Mouse (Mus musculus) kidney, adult 9 months (tissue): ENCODE measurements around the gene Rnf31.

Experiments used
- DNase-seq: peaks from one replicate; pipeline ENCODE4 v3.0.0; 2022

The Rnf31 gene

GRCm38 (mm10) chr14:55605743-55606459, 14.4 kb downstream of the Rnf31 start:
- DNase-seq, result no peak

- no peak for DNase-seq
Observed at GRCm38 (mm10) chr14:55608339-55608738, 16.8 kb downstream of the Rnf31 start.

GRCm38 (mm10) chr14:55613346-55613745, 21.8 kb downstream of the Rnf31 start:
- peak; percentile 68 for DNase-seq

GRCm38 (mm10) chr14:55614565-55615178, 23.2 kb downstream of the Rnf31 start:
- DNase-seq, result no peak

- DNase-seq, result no peak
Observed at GRCm38 (mm10) chr14:55615876-55616275, 24.4 kb downstream of the Rnf31 start.

GRCm38 (mm10) chr14:55616844-55617243, 25.3 kb downstream of the Rnf31 start:
- DNase-seq, result no peak

GRCm38 (mm10) chr14:55617822-55618221, 26.3 kb downstream of the Rnf31 start, which contains the start of gene Rec8:
Gene Rec8, plus strand, starts transcription at chr14:55618037.
- peak; percentile 62 for DNase-seq

GRCm38 (mm10) chr14:55618486-55619195, 27.1 kb downstream of the Rnf31 start:
- DNase-seq, result no peak

- DNase-seq, result no peak
Observed at GRCm38 (mm10) chr14:55628077-55628827, 36.7 kb downstream of the Rnf31 start.

GRCm38 (mm10) chr14:55629312-55629711, 37.8 kb downstream of the Rnf31 start:
- DNase-seq, result peak; percentile 68

GRCm38 (mm10) chr14:55634874-55635522, 43.5 kb downstream of the Rnf31 start:
- peak; percentile 24 for DNase-seq

GRCm38 (mm10) chr14:55635523-55636007, 44.1 kb downstream of the Rnf31 start, which contains the start of gene Ipo4:
Gene Ipo4, minus strand, starts transcription at chr14:55635957.
- peak; percentile 88 for DNase-seq

- no peak for DNase-seq
Observed at GRCm38 (mm10) chr14:55637795-55638194, 46.3 kb downstream of the Rnf31 start, which contains the start of gene Gm49378. Gene Gm49378, minus strand, starts transcription at chr14:55637895.

- no peak for DNase-seq
Observed at GRCm38 (mm10) chr14:55640816-55641215, 49.3 kb downstream of the Rnf31 start.

- no peak for DNase-seq
Observed at GRCm38 (mm10) chr14:55641291-55641690, 49.8 kb downstream of the Rnf31 start.

GRCm38 (mm10) chr14:55642679-55643059, 51.2 kb downstream of the Rnf31 start:
- DNase-seq, result no peak

GRCm38 (mm10) chr14:55643060-55643907, 51.8 kb downstream of the Rnf31 start, which contains the start of gene Tm9sf1:
Gene Tm9sf1, minus strand, starts transcription at chr14:55643806.
- peak; percentile 89 for DNase-seq

GRCm38 (mm10) chr14:55644261-55644888, 52.9 kb downstream of the Rnf31 start:
- peak; percentile 20 for DNase-seq

GRCm38 (mm10) chr14:55649884-55650283, 58.4 kb downstream of the Rnf31 start, which contains the start of gene Tssk4:
Gene Tssk4, plus strand, starts transcription at chr14:55650184.
- no peak for DNase-seq

GRCm38 (mm10) chr14:55651528-55651927, 60.0 kb downstream of the Rnf31 start:
- no peak for DNase-seq
